Mouse (Mus musculus): ENCODE results near the gene Anapc5. TPM values are rescaled to one million over a fixed set of nuclear protein-coding genes. Genes with fewer than 3 reads are reported as not detected.

Gene Anapc5
- polyA plus RNA-seq, 1 experiment from 2014 or later = 520 TPM

DNA sequence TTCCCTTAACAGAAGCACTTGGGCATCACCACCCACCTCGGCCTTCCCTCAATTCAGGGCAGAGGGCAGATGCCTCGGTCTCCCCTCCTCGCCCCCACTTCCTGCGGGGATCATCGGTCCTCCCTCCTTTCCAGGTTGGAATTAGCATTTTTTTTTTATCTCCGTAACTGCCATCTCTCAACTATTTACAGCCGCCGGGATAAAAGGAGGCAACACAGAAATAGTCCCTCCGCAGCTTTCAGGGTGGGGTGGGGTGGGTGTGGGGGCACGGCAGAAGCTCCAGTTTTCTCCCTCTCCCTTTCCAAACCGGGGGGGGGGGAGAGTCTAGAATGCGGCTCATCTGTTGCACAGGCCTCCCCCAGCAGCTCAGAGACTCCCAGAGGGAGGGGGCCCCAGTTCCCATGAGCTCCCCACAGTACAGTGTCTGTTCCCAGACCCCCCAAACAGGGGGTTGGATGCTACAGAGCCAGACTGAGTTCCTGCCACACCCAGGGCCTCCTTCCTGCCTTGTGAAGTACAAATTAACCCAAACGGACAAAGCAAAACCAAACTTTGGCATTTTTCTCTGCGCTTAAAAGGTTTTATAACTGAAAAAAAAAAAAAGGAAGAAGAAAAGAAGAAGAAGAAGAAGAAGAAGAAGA, 45.4 kb downstream of the Anapc5 start:
- no peaks in the 10 kb centered on the region for H3K9me3 ChIP-seq (replicated peaks; ENCODE audit: control insufficient read depth, low read length, poor library complexity, severe bottlenecking)
- WGBS = 84% methylated on average over 14 of the region's 14 CpGs
- no peak overlapping the region for H3K9ac ChIP-seq (ENCODE audit: low read depth, low read length)
- H3K4me1 ChIP-seq (ENCODE audit: control insufficient read depth, insufficient read depth, low read length) = peaks cover 10% of the 10 kb centered on the region; the same call in 1 of the 2 replicates
- no peak overlapping the region for H3K4me2 ChIP-seq (ENCODE audit: low read length)
- H3K27ac ChIP-seq (ENCODE audit: low read length) = no peak overlapping the region
- H3K27me3 ChIP-seq (ENCODE audit: control insufficient read depth, insufficient read depth, low read depth, low read length) = no peaks in the 10 kb centered on the region
- no peak overlapping the region for H3K4me3 ChIP-seq (ENCODE audit: low read depth, low read length)
- no peaks in the 10 kb centered on the region for H3K36me3 ChIP-seq (ENCODE audit: control insufficient read depth, insufficient read depth, low read length)
- ATAC-seq = no peak

- no peak for ATAC-seq
- Histone ChIP-seq H3K27ac (ENCODE audit: low read length) (no peak overlapping the region), H3K27me3 (ENCODE audit: control insufficient read depth, insufficient read depth, low read depth, low read length) (no peaks in the 10 kb centered on the region), H3K9me3 (replicated peaks; ENCODE audit: control insufficient read depth, low read length, poor library complexity, severe bottlenecking) (no peaks in the 10 kb centered on the region), H3K36me3 (ENCODE audit: control insufficient read depth, insufficient read depth, low read length) (no peaks in the 10 kb centered on the region), H3K4me3 (ENCODE audit: low read depth, low read length) (no peak overlapping the region), H3K4me2 (ENCODE audit: low read length) (no peak overlapping the region), H3K4me1 (ENCODE audit: control insufficient read depth, insufficient read depth, low read length) (peaks cover 10% of the 10 kb centered on the region; the same call in 1 of the 2 replicates), H3K9ac (ENCODE audit: low read depth, low read length) (no peak overlapping the region)
- WGBS = 79% methylated on average over 28 of the region's 28 CpGs
Measured at GRCm38 (mm10) chr5:122774743-122775611, 46.2 kb downstream of the Anapc5 start.

DNA sequence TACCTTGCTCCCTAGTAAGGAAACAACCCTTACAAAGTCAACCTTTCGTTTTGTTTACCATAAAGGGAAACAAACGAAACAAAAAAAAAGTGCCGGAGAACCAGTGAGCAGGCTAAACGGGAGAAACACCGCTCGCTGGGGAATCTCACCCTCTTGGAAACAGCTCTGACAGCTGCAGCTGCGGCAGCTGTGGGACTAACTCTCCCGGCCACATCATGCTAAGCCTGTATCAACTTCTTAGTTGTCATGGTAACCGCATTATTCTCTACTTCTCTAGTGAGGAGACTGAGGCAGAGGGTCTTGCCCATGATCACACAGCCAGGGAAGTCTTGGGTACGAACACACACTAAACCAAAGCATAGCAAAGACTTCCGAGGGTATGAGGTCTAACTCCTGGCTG, 47.4 kb downstream of the Anapc5 start:
- Histone ChIP-seq H3K36me3 (ENCODE audit: control insufficient read depth, insufficient read depth, low read length) (no peaks in the 10 kb centered on the region), H3K27me3 (ENCODE audit: control insufficient read depth, insufficient read depth, low read depth, low read length) (no peaks in the 10 kb centered on the region), H3K9me3 (replicated peaks; ENCODE audit: control insufficient read depth, low read length, poor library complexity, severe bottlenecking) (no peaks in the 10 kb centered on the region), H3K9ac (ENCODE audit: low read depth, low read length) (no peak overlapping the region), H3K4me2 (ENCODE audit: low read length) (no peak overlapping the region), H3K4me1 (ENCODE audit: control insufficient read depth, insufficient read depth, low read length) (0 out of 2 replicates have a peak, but pooled peaks cover 7% of the 10 kb centered on the region), H3K4me3 (ENCODE audit: low read depth, low read length) (no peak overlapping the region), H3K27ac (ENCODE audit: low read length) (no peak overlapping the region)
- no peak for ATAC-seq
- 58% methylated on average over 11 of the region's 11 CpGs for WGBS

GRCm38 (mm10) chr5:122771428-122771827, 49.7 kb downstream of the Anapc5 start:
- Histone ChIP-seq H3K4me2 (ENCODE audit: low read length) (no peak overlapping the region), H3K9me3 (replicated peaks; ENCODE audit: control insufficient read depth, low read length, poor library complexity, severe bottlenecking) (no peaks in the 10 kb centered on the region), H3K27ac (ENCODE audit: low read length) (no peak overlapping the region), H3K27me3 (ENCODE audit: control insufficient read depth, insufficient read depth, low read depth, low read length) (no peaks in the 10 kb centered on the region), H3K4me1 (ENCODE audit: control insufficient read depth, insufficient read depth, low read length) (no peaks in the 10 kb centered on the region), H3K36me3 (ENCODE audit: control insufficient read depth, insufficient read depth, low read length) (no peaks in the 10 kb centered on the region), H3K4me3 (ENCODE audit: low read depth, low read length) (no peak overlapping the region), H3K9ac (ENCODE audit: low read depth, low read length) (no peak overlapping the region)
- no peak for ATAC-seq
- WGBS = 93% methylated on average over 9 of the region's 9 CpGs

- Histone ChIP-seq H3K36me3 (ENCODE audit: control insufficient read depth, insufficient read depth, low read length) (no peaks in the 10 kb centered on the region), H3K4me2 (ENCODE audit: low read length) (no peak overlapping the region), H3K9me3 (replicated peaks; ENCODE audit: control insufficient read depth, low read length, poor library complexity, severe bottlenecking) (no peaks in the 10 kb centered on the region), H3K4me1 (ENCODE audit: control insufficient read depth, insufficient read depth, low read length) (no peaks in the 10 kb centered on the region), H3K9ac (ENCODE audit: low read depth, low read length) (no peak overlapping the region), H3K27ac (ENCODE audit: low read length) (no peak overlapping the region; the same call in 1 of the 2 replicates), H3K27me3 (ENCODE audit: control insufficient read depth, insufficient read depth, low read depth, low read length) (no peaks in the 10 kb centered on the region), H3K4me3 (ENCODE audit: low read depth, low read length) (no peak overlapping the region)
- WGBS = 83% methylated on average over 10 of the region's 10 CpGs
- ATAC-seq = no peak
Measured at GRCm38 (mm10) chr5:122770806-122771261, 50.3 kb downstream of the Anapc5 start.

DNA sequence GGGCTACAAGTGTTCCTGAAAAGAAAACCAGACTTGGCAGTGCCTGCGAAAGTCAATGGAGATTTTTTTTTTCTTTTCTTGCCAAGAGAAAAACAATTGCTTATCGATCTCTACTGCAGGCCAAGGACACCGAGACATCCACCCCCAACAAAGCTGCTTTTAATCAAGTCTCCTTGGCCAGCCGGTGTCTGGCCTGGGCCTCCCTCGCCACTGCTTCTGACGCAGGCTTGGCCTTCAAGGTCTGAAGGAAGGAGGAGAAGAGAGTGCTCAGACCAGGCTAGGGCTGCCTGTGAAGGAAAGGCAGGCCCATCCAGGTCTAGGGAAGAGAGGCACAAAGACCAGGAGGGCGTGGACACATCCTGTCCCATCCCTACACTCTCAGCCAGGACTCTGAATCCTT, 50.8 kb downstream of the Anapc5 start:
- Histone ChIP-seq H3K36me3 (ENCODE audit: control insufficient read depth, insufficient read depth, low read length) (no peaks in the 10 kb centered on the region), H3K4me3 (ENCODE audit: low read depth, low read length) (no peak overlapping the region), H3K4me2 (ENCODE audit: low read length) (no peak overlapping the region), H3K4me1 (ENCODE audit: control insufficient read depth, insufficient read depth, low read length) (no peaks in the 10 kb centered on the region), H3K27me3 (ENCODE audit: control insufficient read depth, insufficient read depth, low read depth, low read length) (no peaks in the 10 kb centered on the region), H3K9ac (ENCODE audit: low read depth, low read length) (no peak overlapping the region; the same call in 1 of the 2 replicates), H3K9me3 (replicated peaks; ENCODE audit: control insufficient read depth, low read length, poor library complexity, severe bottlenecking) (no peaks in the 10 kb centered on the region), H3K27ac (ENCODE audit: low read length) (no peak overlapping the region; the same call in 1 of the 2 replicates)
- 79% methylated on average over 7 of the region's 7 CpGs for WGBS
- no peak for ATAC-seq

- Histone ChIP-seq H3K4me2 (ENCODE audit: low read length) (no peak overlapping the region), H3K4me1 (ENCODE audit: control insufficient read depth, insufficient read depth, low read length) (no peaks in the 10 kb centered on the region), H3K36me3 (ENCODE audit: control insufficient read depth, insufficient read depth, low read length) (peaks cover under 1% of the 10 kb centered on the region; the same call in 1 of the 2 replicates), H3K27me3 (ENCODE audit: control insufficient read depth, insufficient read depth, low read depth, low read length) (no peaks in the 10 kb centered on the region), H3K9ac (ENCODE audit: low read depth, low read length) (no peak overlapping the region), H3K9me3 (replicated peaks; ENCODE audit: control insufficient read depth, low read length, poor library complexity, severe bottlenecking) (no peaks in the 10 kb centered on the region), H3K4me3 (ENCODE audit: low read depth, low read length) (no peak overlapping the region), H3K27ac (ENCODE audit: low read length) (no peak overlapping the region)
- no peak for ATAC-seq
- WGBS = 84% methylated on average over 15 of the region's 15 CpGs
Measured at GRCm38 (mm10) chr5:122769101-122769568, 52.0 kb downstream of the Anapc5 start.

GRCm38 (mm10) chr5:122767283-122767682, 53.9 kb downstream of the Anapc5 start:
- H3K36me3 ChIP-seq (ENCODE audit: control insufficient read depth, insufficient read depth, low read length) = peaks cover 2% of the 10 kb centered on the region; the same call in 1 of the 2 replicates
- H3K27ac ChIP-seq (ENCODE audit: low read length) = no peak overlapping the region
- no peak overlapping the region for H3K4me2 ChIP-seq (ENCODE audit: low read length)
- no peaks in the 10 kb centered on the region for H3K4me1 ChIP-seq (ENCODE audit: control insufficient read depth, insufficient read depth, low read length)
- no peak overlapping the region for H3K4me3 ChIP-seq (ENCODE audit: low read depth, low read length)
- no peaks in the 10 kb centered on the region for H3K27me3 ChIP-seq (ENCODE audit: control insufficient read depth, insufficient read depth, low read depth, low read length)
- ATAC-seq = no peak
- WGBS = 86% methylated on average over 11 of the region's 11 CpGs
- H3K9ac ChIP-seq (ENCODE audit: low read depth, low read length) = no peak overlapping the region
- no peaks in the 10 kb centered on the region for H3K9me3 ChIP-seq (replicated peaks; ENCODE audit: control insufficient read depth, low read length, poor library complexity, severe bottlenecking)

DNA sequence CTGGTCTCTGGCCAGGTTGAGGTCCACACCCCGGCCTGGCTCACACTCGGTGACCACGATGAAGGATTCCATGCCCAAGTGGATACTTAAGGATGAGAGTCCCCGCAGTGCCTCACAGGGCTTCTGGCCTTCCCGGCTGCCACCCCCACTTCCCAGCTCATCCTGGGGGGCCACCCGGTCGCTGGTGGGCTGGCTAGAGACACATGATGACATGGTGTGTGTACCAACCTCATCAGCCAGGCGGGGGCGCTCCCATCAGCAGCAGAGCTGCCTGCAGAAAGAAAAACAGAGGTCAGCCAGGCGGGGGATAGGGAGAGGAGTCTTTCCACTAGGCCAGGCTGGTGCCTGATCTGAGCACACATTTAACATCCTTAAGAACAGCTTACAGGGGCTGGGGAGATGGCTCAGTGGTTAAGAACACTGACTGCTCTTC, 57.1 kb downstream of the Anapc5 start:
- peaks cover 2% of the 10 kb centered on the region; the same call in 1 of the 2 replicates for H3K36me3 ChIP-seq (ENCODE audit: control insufficient read depth, insufficient read depth, low read length)
- no peak for ATAC-seq
- H3K4me1 ChIP-seq (ENCODE audit: control insufficient read depth, insufficient read depth, low read length) = no peaks in the 10 kb centered on the region
- no peak overlapping the region for H3K4me3 ChIP-seq (ENCODE audit: low read depth, low read length)
- 66% methylated on average over 10 of the region's 10 CpGs for WGBS
- H3K9me3 ChIP-seq (replicated peaks; ENCODE audit: control insufficient read depth, low read length, poor library complexity, severe bottlenecking) = no peaks in the 10 kb centered on the region
- no peak overlapping the region for H3K4me2 ChIP-seq (ENCODE audit: low read length)
- no peak overlapping the region for H3K27ac ChIP-seq (ENCODE audit: low read length)
- H3K9ac ChIP-seq (ENCODE audit: low read depth, low read length) = no peak overlapping the region
- H3K27me3 ChIP-seq (ENCODE audit: control insufficient read depth, insufficient read depth, low read depth, low read length) = no peaks in the 10 kb centered on the region
